Mouse (Mus musculus) forebrain, embryonic 16.5 days (tissue): ENCODE measurements around the gene Lce1e. TPM values are rescaled to one million over a fixed set of nuclear protein-coding genes. Genes with fewer than 3 reads are reported as not detected.

Experiments
- ATAC-seq: fragments of 200-750 bp; cut with Nextera tagmentation; 2 replicates; pipeline ENCODE4 v1.8.0; 2017; ENCODE audit warnings: mild to moderate bottlenecking, moderate library complexity
- H3K27ac ChIP-seq: fragments of 300-500 bp; sonication (generic); 2 replicates; pipeline ENCODE4 v1.5.1; 2014; ENCODE audit warnings: low read length, control low read depth
- H3K27me3 ChIP-seq: fragments of 300-500 bp; sonication (generic); replicated peaks from 2 replicates; pipeline ENCODE4 v1.6.1; 2014; ENCODE audit warnings: low read length; ENCODE audit not compliant: control insufficient read depth, insufficient read depth
- H3K36me3 ChIP-seq: fragments of 300-500 bp; sonication (generic); 2 replicates; pipeline ENCODE4 v1.6.1; 2014; ENCODE audit not compliant: control insufficient read depth, insufficient read depth
- H3K4me1 ChIP-seq: fragments of 300-500 bp; sonication (generic); replicated peaks from 2 replicates; pipeline ENCODE4 v1.6.1; 2014; ENCODE audit warnings: low read length; ENCODE audit not compliant: control insufficient read depth, insufficient read depth
- H3K4me2 ChIP-seq: fragments of 300-500 bp; sonication (generic); 2 replicates; pipeline ENCODE4 v1.6.1; 2014; ENCODE audit warnings: mild to moderate bottlenecking, low read length, control low read depth
- H3K4me3 ChIP-seq: fragments of 300-500 bp; sonication (generic); replicated peaks from 2 replicates; pipeline ENCODE4 v1.5.1; 2014; ENCODE audit warnings: mild to moderate bottlenecking, low read length, control low read depth
- H3K9ac ChIP-seq: fragments of 300-500 bp; sonication (generic); replicated peaks from 2 replicates; pipeline ENCODE4 v1.6.1; 2014; ENCODE audit warnings: low read depth, low read length, control low read depth
- H3K9me3 ChIP-seq: fragments of 300-500 bp; sonication (generic); 2 replicates; pipeline ENCODE4 v1.6.1; 2016; ENCODE audit warnings: low read length; ENCODE audit not compliant: control insufficient read depth
- WGBS: fragments of 180-500 bp; shearing (Covaris S2); extraction: QIAGEN DNeasy Blood & Tissue Kit; methylation state at CpG from one replicate; pipeline ENCODE4 v1.1.7; 2014; 5-methylcytosine and 5-hydroxymethylcytosine counted together
- polyA plus RNA-seq: library from polyadenylated mRNA; unstranded; fragments of >200 nt; fragmentation: Nextera tagmentation; extraction: Ambion mirVana; gene quantifications from 2 replicates; pipeline ENCODE4 v1.2.1, GENCODE M21; 2015

Lce1e gene
- polyA plus RNA-seq, 1 experiment from 2014 or later: not detected

DNA sequence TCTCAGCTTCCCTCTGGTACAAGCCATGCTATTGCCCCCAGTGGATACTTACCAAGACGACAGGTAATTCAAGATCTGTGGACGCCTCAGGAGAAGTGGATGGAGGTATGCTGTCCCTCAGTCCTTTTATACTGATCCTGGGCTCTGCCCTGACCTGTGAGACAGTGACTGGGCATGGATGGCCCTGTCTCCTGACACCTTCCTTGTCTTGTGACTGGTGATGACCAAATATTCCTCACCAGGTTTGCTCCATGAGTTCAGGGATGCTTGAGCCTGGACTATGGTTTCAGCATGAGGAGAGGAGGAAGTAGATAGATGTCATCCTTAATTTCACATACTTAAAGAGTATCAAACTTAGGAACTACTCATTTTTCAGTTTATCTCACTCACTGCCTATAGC is 21.8 kb downstream of the Lce1e start, which contains the start of gene Lce1d:
Lce1d (minus strand) TSS at position 101 of the 400 bp plus-strand sequence.
- H3K4me3 ChIP-seq: no peak within 1 kb of the TSS
- no peaks in the 10 kb centered on the region for H3K9me3 ChIP-seq
- H3K27ac ChIP-seq: no peak within 1 kb of the TSS
- no peaks in the 10 kb centered on the region for H3K36me3 ChIP-seq
- H3K9ac ChIP-seq: no peak within 1 kb of the TSS
- H3K4me1 ChIP-seq: no peaks in the 10 kb centered on the region
- WGBS: 72% methylated on average over 2 of the region's 2 CpGs
- no peak within 1 kb of the TSS for H3K4me2 ChIP-seq
- no peaks in the 10 kb centered on the region for H3K27me3 ChIP-seq
- no peak for ATAC-seq

DNA sequence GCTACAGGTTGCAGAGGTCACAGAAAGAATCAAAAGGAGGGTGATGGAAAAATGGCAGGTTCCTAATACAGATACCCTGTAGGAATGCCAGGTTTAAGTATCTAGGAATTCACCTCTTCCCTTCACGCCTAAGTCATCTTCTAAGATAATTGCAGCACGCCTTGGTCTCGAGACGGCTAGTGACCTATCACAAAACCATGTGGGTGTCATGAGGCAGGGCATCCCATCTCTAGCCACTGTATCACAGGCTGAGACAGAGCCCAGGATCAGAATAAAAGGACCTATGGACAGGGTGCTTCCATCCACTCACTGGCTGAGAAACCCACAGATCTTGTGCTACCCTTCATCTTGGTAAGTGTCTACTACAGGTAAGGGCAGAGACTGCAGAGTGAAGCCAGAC is 29.9 kb downstream of the Lce1e start, which contains the start of gene Lce1c:
Lce1c (plus strand) TSS at position 301 of the 400 bp plus-strand sequence.
- no peaks in the 10 kb centered on the region for H3K4me1 ChIP-seq
- ATAC-seq: no peak
- H3K4me3 ChIP-seq: no peak within 1 kb of the TSS
- H3K4me2 ChIP-seq: no peak within 1 kb of the TSS
- 94% methylated on average over 4 of the region's 4 CpGs for WGBS
- H3K27me3 ChIP-seq: no peaks in the 10 kb centered on the region
- H3K27ac ChIP-seq: no peak within 1 kb of the TSS
- H3K36me3 ChIP-seq: no peaks in the 10 kb centered on the region
- H3K9ac ChIP-seq: no peak within 1 kb of the TSS
- H3K9me3 ChIP-seq: no peaks in the 10 kb centered on the region

DNA sequence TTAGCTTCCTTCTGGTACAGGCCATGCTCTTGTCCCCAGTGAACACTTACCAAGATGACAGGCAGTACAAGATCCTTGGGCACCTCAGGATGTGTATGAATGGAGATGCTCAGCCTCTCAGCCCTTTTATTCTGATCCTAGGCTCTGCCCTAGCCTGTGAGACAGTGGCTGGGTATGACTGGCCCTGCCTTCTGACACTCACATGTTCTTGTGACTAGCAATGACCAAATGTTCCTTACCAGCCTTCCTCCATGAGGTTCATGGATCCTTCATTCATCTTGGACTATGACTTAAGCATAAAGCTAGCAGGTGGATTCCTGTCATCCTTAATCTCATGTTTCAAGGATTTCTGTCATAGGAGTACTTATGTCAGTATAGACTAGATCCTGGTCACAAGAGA is 38.7 kb downstream of the Lce1e start, which contains the start of gene Lce1a2:
Lce1a2 (minus strand) TSS at position 101 of the 400 bp plus-strand sequence.
- H3K4me1 ChIP-seq: no peaks in the 10 kb centered on the region
- H3K9me3 ChIP-seq: no peaks in the 10 kb centered on the region
- no peak within 1 kb of the TSS for H3K4me3 ChIP-seq
- H3K9ac ChIP-seq: no peak within 1 kb of the TSS
- no peak for ATAC-seq
- H3K4me2 ChIP-seq: no peak within 1 kb of the TSS
- no peaks in the 10 kb centered on the region for H3K27me3 ChIP-seq
- no peaks in the 10 kb centered on the region for H3K36me3 ChIP-seq
- H3K27ac ChIP-seq: no peak within 1 kb of the TSS

Other genes starting within 250 kb of the Lce1e start
- 0.32 TPM in 1 of 2 replicates, not detected in the other for gene Sprr1a, start 223.2 kb downstream of the Lce1e start, polyA plus RNA-seq
- gene Sprr4, start 208.6 kb downstream of the Lce1e start, polyA plus RNA-seq: not detected in 2 replicates
- gene 2310046K23Rik, start 174.6 kb downstream of the Lce1e start, polyA plus RNA-seq: not detected in 2 replicates
- gene Ivl, start 135.3 kb downstream of the Lce1e start, polyA plus RNA-seq: not detected in 2 replicates
- not detected in 2 replicates for gene Smcp, start 120.1 kb downstream of the Lce1e start, polyA plus RNA-seq
- not detected in 2 replicates for gene 2210017I01Rik, start 101.6 kb downstream of the Lce1e start, polyA plus RNA-seq
- not detected in 2 replicates for gene Lce6a, start 87.4 kb downstream of the Lce1e start, polyA plus RNA-seq
- not detected in 2 replicates for gene Lce1a1, start 60.8 kb downstream of the Lce1e start, polyA plus RNA-seq
- not detected in 2 replicates for gene Lce1b, start 52.1 kb downstream of the Lce1e start, polyA plus RNA-seq
- gene Lce1a2, start 38.8 kb downstream of the Lce1e start, polyA plus RNA-seq: not detected in 2 replicates
- not detected in 2 replicates for gene Lce1c, start 29.8 kb downstream of the Lce1e start, polyA plus RNA-seq
- not detected in 2 replicates for gene Lce1d, start 21.9 kb downstream of the Lce1e start, polyA plus RNA-seq
- not detected in 2 replicates for gene Lce1f, start 11.3 kb upstream of the Lce1e start, polyA plus RNA-seq
- gene Gm38119, start 30.0 kb upstream of the Lce1e start, polyA plus RNA-seq: not detected in 2 replicates
- not detected in 2 replicates for gene Lce1g, start 43.3 kb upstream of the Lce1e start, polyA plus RNA-seq
- not detected in 2 replicates for gene Lce1h, start 56.0 kb upstream of the Lce1e start, polyA plus RNA-seq
- not detected in 2 replicates for gene Lce1i, start 69.8 kb upstream of the Lce1e start, polyA plus RNA-seq
- gene Lce1j, start 81.4 kb upstream of the Lce1e start, polyA plus RNA-seq: not detected in 2 replicates
- gene Lce1k, start 98.8 kb upstream of the Lce1e start, polyA plus RNA-seq: not detected in 2 replicates
- gene Kprp, start 118.2 kb upstream of the Lce1e start, polyA plus RNA-seq: not detected in 2 replicates
- not detected in 2 replicates for gene Lce1l, start 142.2 kb upstream of the Lce1e start, polyA plus RNA-seq
- not detected in 2 replicates for gene 2310050C09Rik, start 161.1 kb upstream of the Lce1e start, polyA plus RNA-seq
- gene Lce3a, start 217.2 kb upstream of the Lce1e start, polyA plus RNA-seq: not detected in 2 replicates
- gene Lce3b, start 223.9 kb upstream of the Lce1e start, polyA plus RNA-seq: not detected in 2 replicates
- gene Lce3c, start 235.4 kb upstream of the Lce1e start, polyA plus RNA-seq: not detected in 2 replicates
- gene Lce3d, start 248.3 kb upstream of the Lce1e start, polyA plus RNA-seq: not detected in 2 replicates